Mouse (Mus musculus) cerebellum, adult 2 months (tissue): ENCODE results near the gene Gm21887.
"Not testable (repeated sequence)": the region's sequence is repeated elsewhere in the genome, so short reads cannot be mapped to it uniquely, and the experiment has no call there.

Source experiments
- CTCF ChIP-seq: fragments of 200-500 bp; IDR thresholded peaks from 2 replicates; pipeline ENCODE4 v1.5.1; 2011; ENCODE audit warnings: low read depth, mild to moderate bottlenecking, control low read depth, low read length, moderate library complexity, borderline replicate concordance; ENCODE audit not compliant: insufficient read depth
- POLR2A ChIP-seq: fragments of 200-500 bp; IDR thresholded peaks from 2 replicates; pipeline ENCODE4 v1.6.1; 2011; ENCODE audit warnings: low read length, control low read depth, borderline replicate concordance; ENCODE audit not compliant: insufficient read depth

DNA sequence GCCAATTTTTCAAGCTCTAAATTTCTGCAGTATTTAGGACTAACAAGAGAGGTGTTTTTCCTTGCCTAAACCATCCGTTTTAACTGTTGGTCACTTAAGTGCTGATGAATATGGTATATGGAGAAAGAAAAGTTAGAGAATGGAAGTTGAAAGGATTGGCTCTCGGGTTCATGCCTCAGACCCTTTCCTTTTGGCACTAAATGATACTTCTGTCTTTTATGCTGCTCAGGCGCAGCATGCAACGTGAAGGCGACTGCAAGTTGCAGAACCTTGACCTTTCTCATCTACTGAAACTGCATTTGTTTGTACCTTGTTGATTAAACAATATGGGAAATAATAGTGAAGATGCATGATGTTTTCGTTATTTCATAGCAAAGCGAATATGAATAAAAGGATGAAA lies 38.9 kb upstream of the Gm21887 start:
- TF ChIP-seq POLR2A, CTCF: not testable (repeated sequence)
